Mouse (Mus musculus) megakaryocyte, embryonic 14.5 days (primary cell): ENCODE measurements around the gene Kcne1.

Experiments
- FLI1 ChIP-seq: IDR thresholded peaks from 2 replicates; pipeline ENCODE4 v1.6.1; 2012; ENCODE audit warnings: low read length, inconsistent platforms, mixed read lengths
- GATA1 ChIP-seq: IDR thresholded peaks from 3 replicates; pipeline ENCODE4 v1.6.1; 2012; ENCODE audit warnings: mixed read lengths, low read length, inconsistent platforms, borderline replicate concordance

DNA sequence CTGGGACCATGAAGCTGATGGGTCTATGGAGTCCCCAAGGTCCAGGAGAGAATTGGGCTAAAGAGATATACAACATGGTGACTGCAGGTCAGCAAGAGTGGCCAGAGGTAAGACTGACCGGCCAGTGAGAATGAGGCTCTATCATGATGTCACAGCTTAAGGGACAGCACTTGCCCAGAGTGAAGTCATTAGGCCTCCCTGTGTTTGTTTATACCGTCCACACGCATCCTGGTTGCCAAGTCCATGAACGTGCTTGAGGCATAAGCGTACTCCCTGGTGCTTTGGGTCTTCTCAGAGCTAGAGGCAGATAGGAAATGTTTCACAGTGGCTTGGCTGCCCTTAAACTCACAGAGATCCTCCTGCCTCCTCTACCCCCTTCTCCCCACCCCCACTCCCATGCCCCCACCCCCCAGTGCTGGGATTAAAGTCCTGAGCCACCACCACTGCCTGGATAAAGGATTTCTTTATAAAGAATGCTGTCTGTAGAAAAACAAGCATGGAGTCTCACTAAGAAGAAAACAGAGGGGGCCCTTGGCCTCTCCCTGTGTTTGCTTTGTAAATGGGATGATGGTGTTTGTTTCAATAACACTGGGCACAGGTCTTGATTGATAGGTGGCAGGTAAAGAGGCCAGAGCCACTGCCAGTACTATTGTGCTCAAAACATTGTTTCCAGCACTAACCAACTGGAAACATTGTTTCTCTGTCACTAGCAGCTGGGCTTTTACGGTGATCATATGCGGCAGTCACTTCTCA is 34.8 kb downstream of the Kcne1 start:
- no peak for TF ChIP-seq GATA1
- no peak for TF ChIP-seq FLI1
